Mouse (Mus musculus): ENCODE data around the gene Pacrg. TPM values are rescaled to one million over a fixed set of nuclear protein-coding genes. Genes with fewer than 3 reads are reported as not detected.
A peak's percentile ranks its signal among the peaks of the same experiment; 100 is the strongest.

The Pacrg gene
- total RNA-seq, 2 experiments from 2014 or later: 24.1 to 26.2 TPM

- no peak for DNase-seq
These were observed 299.3 kb downstream of the Pacrg start for GRCm38 (mm10) chr17:10540772-10541171.

GRCm38 (mm10) chr17:10534206-10534605, 305.9 kb downstream of the Pacrg start:
- no peak for DNase-seq

- DNase-seq: no peak
These were observed 306.6 kb downstream of the Pacrg start for GRCm38 (mm10) chr17:10533461-10533860.

GRCm38 (mm10) chr17:10531024-10531423, 309.1 kb downstream of the Pacrg start:
- no peak for DNase-seq

- DNase-seq: no peak
These were observed 310.7 kb downstream of the Pacrg start for GRCm38 (mm10) chr17:10529329-10529955.

GRCm38 (mm10) chr17:10521282-10521681, 318.8 kb downstream of the Pacrg start:
- DNase-seq: no peak

- DNase-seq: no peak
These were observed 320.5 kb downstream of the Pacrg start for GRCm38 (mm10) chr17:10519506-10520155.

- no peak for DNase-seq
These were observed 325.3 kb downstream of the Pacrg start for GRCm38 (mm10) chr17:10514812-10515211.

- DNase-seq: no peak
These were observed 329.0 kb downstream of the Pacrg start for GRCm38 (mm10) chr17:10510913-10511759.

- no peak for DNase-seq
These were observed 329.6 kb downstream of the Pacrg start for GRCm38 (mm10) chr17:10510467-10510866.

GRCm38 (mm10) chr17:10508088-10508487, 332.0 kb downstream of the Pacrg start:
- DNase-seq: no peak

- peak; percentile 52 to 62 for DNase-seq
These were observed 332.6 kb downstream of the Pacrg start for GRCm38 (mm10) chr17:10507466-10507865.

- DNase-seq: no peak
These were observed 333.2 kb downstream of the Pacrg start for GRCm38 (mm10) chr17:10506896-10507295.

- DNase-seq: no peak
These were observed 338.7 kb downstream of the Pacrg start for GRCm38 (mm10) chr17:10501439-10501838.

- DNase-seq: no peak
These were observed 339.2 kb downstream of the Pacrg start for GRCm38 (mm10) chr17:10500795-10501432.

GRCm38 (mm10) chr17:10498935-10499655, 341.0 kb downstream of the Pacrg start:
- DNase-seq: no peak

- no peak for DNase-seq
These were observed 342.2 kb downstream of the Pacrg start for GRCm38 (mm10) chr17:10497781-10498420.

- DNase-seq: no peak
These were observed 344.0 kb downstream of the Pacrg start for GRCm38 (mm10) chr17:10496066-10496465.

GRCm38 (mm10) chr17:10495588-10495987, 344.5 kb downstream of the Pacrg start:
- no peak for DNase-seq

- peak; percentile 53 to 54 for DNase-seq
These were observed 347.0 kb downstream of the Pacrg start for GRCm38 (mm10) chr17:10493124-10493523.

- DNase-seq: no peak
These were observed 349.5 kb downstream of the Pacrg start for GRCm38 (mm10) chr17:10490374-10491169.

Data from layer of hippocampus, postnatal 36 days (tissue).